ENCODE assay signal across 12 mouse cellular contexts in genomic region chr17:86184552-86185209, GRCm38 (mm10). TPM values are rescaled to one million over a fixed set of nuclear protein-coding genes. Genes with fewer than 3 reads are reported as not detected.
A peak's percentile ranks its signal among the peaks of the same experiment; 100 is the strongest.
DNase-seq lines count a peak whose midpoint lies in the region; ATAC-seq and TF ChIP-seq lines count a peak whose summit lies in the region.
"Had no signal": no experiment of that assay in that cellular context is flagged by ENCODE, and none has a peak within 500 bp of the region (broad histone marks: within the 10 kb centered on the region; RNA-seq: fewer than 3 reads in every experiment).

No protein-coding gene starts in this region.

- H3K27ac ChIP-seq in heart, embryonic 11.5 days (ENCODE audit: low read depth, low read length), result peak overlapping the region; percentile 81
- H3K27ac ChIP-seq in lung, embryonic 14.5 days (ENCODE audit: low read depth), result peak overlapping the region; percentile 62; the same call in 1 of the 2 replicates

- no peak for TF ChIP-seq CTCF in lung, embryonic 14.5 days (IDR thresholded peaks at IDR 0.05; ENCODE audit: low read depth)

- 24% methylated on average over 9 of the region's 9 CpGs for WGBS in heart, embryonic 11.5 days (ENCODE audit: insufficient replicate concordance)
- 25% methylated on average over 9 of the region's 9 CpGs for WGBS in lung, embryonic 14.5 days

- H3K4me3 ChIP-seq in heart, embryonic 11.5 days (ENCODE audit: low read depth, low read length), result no peak overlapping the region
- no peak overlapping the region for H3K4me3 ChIP-seq in lung, embryonic 14.5 days (ENCODE audit: low read depth, low read length)
- peak overlapping the region; percentile 90 for H3K4me3 ChIP-seq in megakaryocyte, embryonic 14.5 days (replicated peaks)
- H3K4me3 ChIP-seq: erythroblast, embryonic 14.5 days had no signal

- peaks cover 43% of the 10 kb centered on the region for H3K4me1 ChIP-seq in heart, embryonic 11.5 days (ENCODE audit: control insufficient read depth, insufficient read depth, low read length)
- peaks cover 18% of the 10 kb centered on the region for H3K4me1 ChIP-seq in lung, embryonic 14.5 days (ENCODE audit: insufficient read depth)
- peaks cover 95% of the 10 kb centered on the region for H3K4me1 ChIP-seq in megakaryocyte, embryonic 14.5 days

- DNase-seq in heart, adult 8-10 months (ENCODE audit: low spot score), result no peak
- DNase-seq in lung, embryonic 14.5 days, result peak; percentile 69
- no peak for DNase-seq in lung, adult 18-20 months
- peak; percentile 16 for DNase-seq in T-cell, adult 2 months (ENCODE audit: low spot score)
- no peak for DNase-seq in left cerebral cortex, adult 11 months (ENCODE audit: low spot score)
- DNase-seq in right cerebral cortex, postnatal 14 days, result no peak
- DNase-seq: gastrocnemius, postnatal 14 days; kidney, adult 8-10 months; lung, postnatal 14 days had no signal

- no peaks in the 10 kb centered on the region for H3K36me3 ChIP-seq in heart, embryonic 11.5 days (ENCODE audit: control insufficient read depth, insufficient read depth, low read length)
- no peaks in the 10 kb centered on the region for H3K36me3 ChIP-seq in lung, embryonic 14.5 days (ENCODE audit: insufficient read depth)
- H3K36me3 ChIP-seq in megakaryocyte, embryonic 14.5 days (replicated peaks; ENCODE audit: low read length), result peaks cover 25% of the 10 kb centered on the region

- H3K4me2 ChIP-seq in heart, embryonic 11.5 days, result peak overlapping the region; percentile 53
- peak overlapping the region; percentile 45; the same call in 1 of the 2 replicates for H3K4me2 ChIP-seq in lung, embryonic 14.5 days

- ATAC-seq in heart, embryonic 11.5 days (replicated peaks; ENCODE audit: insufficient number of reproducible peaks, low FRiP score, low TSS enrichment), result no peak
- peak; percentile 79 for ATAC-seq in lung, embryonic 14.5 days (ENCODE audit: insufficient read depth)

- no peaks in the 10 kb centered on the region for H3K27me3 ChIP-seq in heart, embryonic 11.5 days (ENCODE audit: control insufficient read depth, insufficient read depth, low read length)
- no peaks in the 10 kb centered on the region for H3K27me3 ChIP-seq in lung, embryonic 14.5 days (ENCODE audit: insufficient read depth, low read length)
- H3K27me3 ChIP-seq in megakaryocyte, embryonic 14.5 days (replicated peaks), result no peaks in the 10 kb centered on the region

- H3K9me3 ChIP-seq in heart, embryonic 11.5 days (replicated peaks; ENCODE audit: control insufficient read depth, low read length), result no peaks in the 10 kb centered on the region
- no peaks in the 10 kb centered on the region for H3K9me3 ChIP-seq in lung, embryonic 14.5 days (ENCODE audit: low read depth, low read length)
- no peaks in the 10 kb centered on the region for H3K9me3 ChIP-seq in megakaryocyte, embryonic 14.5 days

- H3K9ac ChIP-seq in heart, embryonic 11.5 days (ENCODE audit: low read depth, low read length), result no peak overlapping the region
- H3K9ac ChIP-seq in lung, embryonic 14.5 days, result no peak overlapping the region

RNA-seq across cellular contexts. Expression of gene Prkce, which starts 17.1 kb away (rescaled TPM):
- 12.8 TPM in 2 replicates for polyA plus RNA-seq in heart, embryonic 11.5 days (2014; fragmentation: Nextera tagmentation; extraction: Ambion mirVana)
- 10 to 100 TPM; 24.0 to 30.1 (median 27.4) TPM for total RNA-seq in heart, adult 8-10 months (2022)
- polyA plus RNA-seq in lung, embryonic 14.5 days (2014; fragmentation: Nextera tagmentation; extraction: Ambion mirVana), result 10.1 and 10.8 TPM in 2 replicates
- 3.4 and 7.3 TPM in 2 replicates for polyA plus RNA-seq in megakaryocyte, embryonic 14.5 days (2012; ENCODE audit: insufficient read depth, low replicate concordance)

RNA-seq across cellular contexts. Expression of gene Srbd1, which starts 39.7 kb away (rescaled TPM):
- polyA plus RNA-seq in heart, embryonic 11.5 days (2014; fragmentation: Nextera tagmentation; extraction: Ambion mirVana), result 7.4 and 8.4 TPM in 2 replicates
- total RNA-seq in heart, adult 8-10 months (2022), result 10 to 100 TPM; 12.5 to 17.5 (median 13.4) TPM
- 9.3 and 10.1 TPM in 2 replicates for polyA plus RNA-seq in lung, embryonic 14.5 days (2014; fragmentation: Nextera tagmentation; extraction: Ambion mirVana)
- polyA plus RNA-seq in megakaryocyte, embryonic 14.5 days (2012; ENCODE audit: insufficient read depth, low replicate concordance), result 5.7 and 6.6 TPM in 2 replicates

Comparison
In these comparisons a context has a peak if more than half of its experiments do, and no peak if none do; other contexts are left out.
1. DNase-seq: peak in lung, embryonic 14.5 days (single experiment) and T-cell, adult 2 months (single experiment); none in heart, adult 8-10 months (single experiment), lung, adult 18-20 months (0 of 2), left cerebral cortex, adult 11 months (single experiment) and right cerebral cortex, postnatal 14 days (single experiment).